Mouse (Mus musculus): ENCODE data around the gene Tas2r137. TPM values are rescaled to one million over a fixed set of nuclear protein-coding genes. Genes with fewer than 3 reads are reported as not detected.

The Tas2r137 gene
- polyA plus RNA-seq, 1 experiment from 2014 or later = not detected

DNA sequence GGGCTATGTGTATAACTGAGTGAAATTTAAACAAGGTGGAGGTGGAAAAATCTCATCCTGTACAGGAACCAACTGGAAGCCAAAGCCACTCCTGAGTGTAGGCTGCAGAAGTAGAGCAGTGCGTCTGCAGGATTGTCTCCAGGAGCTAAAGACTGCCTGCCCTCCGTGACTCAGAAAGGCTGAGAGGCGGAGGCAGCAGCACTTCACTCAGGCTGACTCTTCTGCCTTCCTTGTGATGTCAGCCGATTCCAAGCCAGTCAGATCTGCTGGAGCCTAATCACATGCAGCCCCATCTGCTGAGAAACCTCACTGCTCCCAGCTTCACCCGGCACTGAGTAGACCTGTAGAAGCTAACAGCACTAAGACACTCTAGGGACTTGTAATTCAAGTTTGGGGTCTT is 8.7 kb upstream of the Tas2r137 start:
- Histone ChIP-seq H3K36me3 (peaks cover 52% of the 10 kb centered on the region), H3K4me3 (replicated peaks) (no peak overlapping the region), H3K27ac (no peak overlapping the region), H3K9ac (no peak overlapping the region), H3K4me2 (no peak overlapping the region), H3K4me1 (replicated peaks) (no peaks in the 10 kb centered on the region), H3K9me3 (replicated peaks) (no peaks in the 10 kb centered on the region), H3K27me3 (no peaks in the 10 kb centered on the region)
- ATAC-seq (ENCODE audit: low read depth) = no peak
- WGBS (ENCODE audit: insufficient replicate concordance) = 78% methylated on average over 5 of the region's 5 CpGs
- DNase-seq = no peak

DNA sequence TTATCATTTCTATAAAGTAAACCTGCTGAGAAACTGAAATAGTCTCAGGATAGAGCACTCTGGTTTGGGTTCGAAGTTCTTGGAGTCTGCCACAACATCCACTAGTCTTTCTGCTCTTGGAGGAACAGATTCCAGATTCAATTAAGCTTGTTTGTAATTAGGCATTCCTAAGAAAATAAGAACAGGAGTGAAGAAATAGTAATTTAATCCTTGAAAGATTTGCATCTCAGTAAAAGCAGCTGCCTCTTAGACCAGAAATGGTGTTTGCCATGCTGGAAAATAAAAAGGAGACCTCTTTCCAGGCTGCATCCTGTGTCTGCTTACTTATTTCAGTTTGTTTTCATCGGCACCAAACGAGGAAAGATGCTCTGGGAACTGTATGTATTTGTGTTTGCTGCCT is 2.2 kb downstream of the Tas2r137 start, which contains the start of gene Tas2r108:
Tas2r108 (plus strand) TSS at position 301 of the 400 bp plus-strand sequence.
- ATAC-seq (ENCODE audit: low read depth) (no peak), DNase-seq (no peak)
- Histone ChIP-seq H3K4me2 (no peak within 1 kb of the TSS), H3K4me1 (replicated peaks) (no peaks in the 10 kb centered on the region), H3K27ac (no peak within 1 kb of the TSS), H3K27me3 (no peaks in the 10 kb centered on the region), H3K9me3 (replicated peaks) (no peaks in the 10 kb centered on the region), H3K36me3 (no peaks in the 10 kb centered on the region), H3K4me3 (replicated peaks) (no peak within 1 kb of the TSS), H3K9ac (no peak within 1 kb of the TSS)
- 74% methylated on average over 3 of the region's 3 CpGs for WGBS (ENCODE audit: insufficient replicate concordance)

DNA sequence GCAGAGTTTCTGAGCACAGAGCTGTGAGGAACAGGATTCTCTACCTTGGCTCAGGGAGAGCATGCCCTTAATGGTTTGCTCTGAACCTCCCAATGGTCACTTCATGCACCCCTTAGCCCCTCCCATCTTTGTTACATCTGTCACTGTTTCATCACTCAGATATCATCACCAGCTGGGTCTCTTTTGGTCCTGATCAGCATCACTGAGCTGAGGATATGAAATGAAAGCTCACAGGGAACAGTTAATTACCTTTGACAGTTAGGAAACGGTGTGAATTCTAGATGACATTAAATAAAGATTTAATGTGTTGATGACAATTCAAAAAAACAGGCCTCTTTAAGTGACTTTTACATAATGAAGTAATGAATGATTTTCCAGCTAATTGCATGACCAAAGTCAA is 28.4 kb downstream of the Tas2r137 start, which contains the start of gene Prss37:
Prss37 (minus strand) TSS at position 101 of the 400 bp plus-strand sequence.
- 64% methylated on average over 1 of the region's 1 CpGs for WGBS (ENCODE audit: insufficient replicate concordance)
- no peaks in the 10 kb centered on the region for H3K9me3 ChIP-seq (replicated peaks)
- no peak for ATAC-seq (ENCODE audit: low read depth)

More for the DNA sequence above, 28.4 kb downstream of the Tas2r137 start, which contains the start of gene Prss37:
- no peak within 1 kb of the TSS for H3K27ac ChIP-seq
- H3K9ac ChIP-seq = no peak within 1 kb of the TSS
- H3K4me3 ChIP-seq (replicated peaks) = no peak within 1 kb of the TSS
- no peak within 1 kb of the TSS for H3K4me2 ChIP-seq
- no peaks in the 10 kb centered on the region for H3K4me1 ChIP-seq (replicated peaks)
- H3K27me3 ChIP-seq = no peaks in the 10 kb centered on the region
- no peaks in the 10 kb centered on the region for H3K36me3 ChIP-seq
- DNase-seq = no peak

Other genes starting within 250 kb of the Tas2r137 start
- gene Agk, start 166.1 kb upstream of the Tas2r137 start, polyA plus RNA-seq (2015; fragmentation: Nextera tagmentation; extraction: Ambion mirVana) = 17.3 and 19.3 TPM in 2 replicates
- gene E330009J07Rik, start 55.1 kb upstream of the Tas2r137 start, polyA plus RNA-seq (2015; fragmentation: Nextera tagmentation; extraction: Ambion mirVana) = 0.98 and 1.0 TPM in 2 replicates
- gene Wee2, start 52.1 kb upstream of the Tas2r137 start, polyA plus RNA-seq (2015; fragmentation: Nextera tagmentation; extraction: Ambion mirVana) = not detected in 2 replicates
- gene Ssbp1, start 19.9 kb upstream of the Tas2r137 start, polyA plus RNA-seq (2015; fragmentation: Nextera tagmentation; extraction: Ambion mirVana) = 94.1 and 106 TPM in 2 replicates
- gene Tas2r108, start 2.3 kb downstream of the Tas2r137 start, polyA plus RNA-seq (2015; fragmentation: Nextera tagmentation; extraction: Ambion mirVana) = not detected in 2 replicates
- not detected in 2 replicates for gene Prss37, start 28.3 kb downstream of the Tas2r137 start, polyA plus RNA-seq (2015; fragmentation: Nextera tagmentation; extraction: Ambion mirVana)
- gene Olfr461, start 63.8 kb downstream of the Tas2r137 start, polyA plus RNA-seq (2015; fragmentation: Nextera tagmentation; extraction: Ambion mirVana) = not detected in 2 replicates
- not detected in 2 replicates for gene Olfr460, start 78.3 kb downstream of the Tas2r137 start, polyA plus RNA-seq (2015; fragmentation: Nextera tagmentation; extraction: Ambion mirVana)
- gene Clec5a, start 94.6 kb downstream of the Tas2r137 start, polyA plus RNA-seq (2015; fragmentation: Nextera tagmentation; extraction: Ambion mirVana) = 4.8 and 5.4 TPM in 2 replicates
- not detected in 2 replicates for gene Tas2r138, start 122.1 kb downstream of the Tas2r137 start, polyA plus RNA-seq (2015; fragmentation: Nextera tagmentation; extraction: Ambion mirVana)
- 0.51 and 0.66 TPM in 2 replicates for gene Mgam, start 137.6 kb downstream of the Tas2r137 start, polyA plus RNA-seq (2015; fragmentation: Nextera tagmentation; extraction: Ambion mirVana)